Mouse (Mus musculus) activated CD4-positive, CD25-positive, alpha-beta regulatory T cell, adult 4 months (primary cell): Measurements from ENCODE around the gene Klrb1c. TPM values are rescaled to one million over a fixed set of nuclear protein-coding genes. Genes with fewer than 3 reads are reported as not detected.
A peak's percentile ranks its signal among the peaks of the same experiment; 100 is the strongest.
"Not testable (repeated sequence)": the region's sequence is repeated elsewhere in the genome, so short reads cannot be mapped to it uniquely, and the experiment has no call there.

Source experiments
- ATAC-seq: one replicate; pipeline ENCODE4 v1.8.0; 2017
- polyA plus RNA-seq, 2 experiments: library from polyadenylated mRNA; unstranded; fragments of 100-300 nt; shearing (Covaris generic); gene quantifications; one replicate each; pipeline ENCODE4 v1.2.1; 2017

Gene Klrb1c
- 1 to 10 TPM; 1.5 to 3.8 TPM for polyA plus RNA-seq

- no peak for ATAC-seq
Observed at GRCm38 (mm10) chr6:128789115-128789514, at the start of gene Klrb1c. TSS of gene Klrb1c (minus strand) at chr6:128789215.

- no peak for ATAC-seq
Observed at GRCm38 (mm10) chr6:128837454-128838341, 48.7 kb upstream of the Klrb1c start.

- no peak for ATAC-seq
Observed at GRCm38 (mm10) chr6:128836955-128837334, 47.9 kb upstream of the Klrb1c start.

GRCm38 (mm10) chr6:128836191-128836954, 47.4 kb upstream of the Klrb1c start:
- ATAC-seq = peak; percentile 36

- no peak for ATAC-seq
Observed at GRCm38 (mm10) chr6:128835571-128835970, 46.6 kb upstream of the Klrb1c start.

- ATAC-seq = no peak
Observed at GRCm38 (mm10) chr6:128833046-128833445, 44.0 kb upstream of the Klrb1c start.

- no peak for ATAC-seq
Observed at GRCm38 (mm10) chr6:128829837-128830236, 40.8 kb upstream of the Klrb1c start.

- no peak for ATAC-seq
Observed at GRCm38 (mm10) chr6:128826781-128827180, 37.8 kb upstream of the Klrb1c start.

- no peak for ATAC-seq
Observed at GRCm38 (mm10) chr6:128826132-128826531, 37.1 kb upstream of the Klrb1c start, which contains the start of the genes Gm44511 and Klrb1b. TSS of gene Gm44511 (minus strand) at chr6:128826315. TSS of gene Klrb1b (minus strand) at chr6:128826331.

- ATAC-seq = no peak
Observed at GRCm38 (mm10) chr6:128818083-128818802, 29.2 kb upstream of the Klrb1c start.

- peak; percentile 67 for ATAC-seq
Observed at GRCm38 (mm10) chr6:128808532-128808931, 19.5 kb upstream of the Klrb1c start.

- no peak for ATAC-seq
Observed at GRCm38 (mm10) chr6:128807021-128807420, 18.0 kb upstream of the Klrb1c start.

GRCm38 (mm10) chr6:128804823-128805640, 16.0 kb upstream of the Klrb1c start:
- ATAC-seq = peak; percentile 36

- ATAC-seq = peak; percentile 86
Observed at GRCm38 (mm10) chr6:128802999-128803857, 14.2 kb upstream of the Klrb1c start.

GRCm38 (mm10) chr6:128802557-128802956, 13.5 kb upstream of the Klrb1c start:
- ATAC-seq = peak; percentile 1

- not testable (repeated sequence) for ATAC-seq
Observed at GRCm38 (mm10) chr6:128800696-128801095, 11.7 kb upstream of the Klrb1c start.

- no peak for ATAC-seq
Observed at GRCm38 (mm10) chr6:128799896-128800270, 10.9 kb upstream of the Klrb1c start.

GRCm38 (mm10) chr6:128799144-128799895, 10.3 kb upstream of the Klrb1c start:
- ATAC-seq = peak; percentile 42

GRCm38 (mm10) chr6:128798772-128799143, 9.7 kb upstream of the Klrb1c start:
- ATAC-seq = peak; percentile 2
